Mouse (Mus musculus) heart, adult 2 months (tissue): ENCODE measurements around the gene Trim50.

ENCODE experiments used
- CTCF ChIP-seq: fragments of 200-600 bp; IDR thresholded peaks from 2 replicates; pipeline ENCODE4 v1.8.1; 2022; ENCODE audit warnings: antibody characterized with exemption, mild to moderate bottlenecking, moderate library complexity
- EP300 ChIP-seq: fragments of 200-500 bp; IDR thresholded peaks from 2 replicates; pipeline ENCODE4 v1.6.1; 2011; ENCODE audit warnings: low read depth, low read length, control low read depth; ENCODE audit not compliant: insufficient read depth
- POLR2A ChIP-seq: fragments of 200-500 bp; IDR thresholded peaks from 2 replicates; pipeline ENCODE4 v1.6.1; 2011; ENCODE audit warnings: mild to moderate bottlenecking, low read depth, low read length, control low read depth; ENCODE audit not compliant: insufficient read depth

- no peak for TF ChIP-seq CTCF
- no peak for TF ChIP-seq EP300
- no peak for TF ChIP-seq POLR2A
These were observed 18.1 kb downstream of the Trim50 start for GRCm38 (mm10) chr5:135371195-135371594.
